Mouse (Mus musculus): ENCODE measurements at regions not wholly inside any gene's neighbourhood (a gene's known extent, or its start where the extent isn't known, plus 50 kb on each side); places are given as distances from the start of the nearest gene placed in this dataset.

DNA sequence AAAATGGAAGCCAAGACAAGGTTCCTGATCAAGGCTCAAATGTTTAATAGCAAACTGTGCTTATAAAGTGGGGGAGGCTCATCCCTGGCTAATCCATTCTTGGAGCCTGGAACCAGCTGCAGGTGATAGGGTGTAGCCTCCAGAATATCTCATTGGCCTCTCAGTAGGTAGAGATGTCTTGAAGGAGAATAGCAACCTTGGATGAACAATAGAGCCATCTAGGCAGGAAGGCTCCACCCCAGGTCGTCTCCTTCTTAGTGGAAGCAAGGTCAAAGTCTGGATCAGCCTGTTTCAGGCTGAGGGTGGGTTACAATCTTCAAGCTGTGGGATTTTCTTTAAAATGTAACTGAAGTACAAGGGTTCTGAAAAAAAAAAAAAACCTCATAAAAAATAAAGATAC, 63.9 kb upstream of the Esp8 start:
- no peak for TF ChIP-seq CTCF (IDR thresholded peaks at IDR 0.05; ENCODE audit: low read depth)
- TF ChIP-seq EP300 (optimal IDR thresholded peaks at IDR 0.05), result no peak

Data from stomach, postnatal 0 days (tissue).